Mouse (Mus musculus) 3134 (cell line): ENCODE measurements at regions not wholly inside any gene's neighbourhood (a gene's known extent, or its start where the extent isn't known, plus 50 kb on each side); places are given as distances from the start of the nearest gene placed in this dataset.

Experiments used
- DNase-seq: peaks from one replicate; pipeline ENCODE4 v3.0.0-alpha.2; 2011; ENCODE audit warnings: low spot score; ENCODE audit not compliant: insufficient read length; ENCODE audit errors: extremely low read depth

- no peak for DNase-seq
Observed at GRCm38 (mm10) chr2:8338271-8338670, 828.9 kb upstream of the Celf2 start.

DNA sequence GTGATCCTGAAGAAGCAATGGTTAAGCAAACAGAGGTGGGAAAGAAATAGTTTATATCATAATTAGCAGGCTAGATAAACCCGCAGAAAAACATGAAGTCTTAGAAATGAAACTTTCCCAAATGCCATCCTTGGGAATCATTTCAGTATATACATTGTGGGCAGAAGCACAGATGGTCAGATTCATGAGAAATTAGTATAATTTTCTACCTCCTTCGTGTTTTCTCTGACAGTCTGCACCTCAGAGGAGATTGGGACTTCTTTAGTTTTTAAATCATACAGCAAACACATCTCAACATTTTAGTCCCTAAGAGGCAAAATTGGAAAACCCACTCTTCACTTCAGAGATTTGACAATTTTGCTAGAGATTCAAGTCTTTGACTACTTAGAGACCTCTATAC lies 786.6 kb upstream of the Celf2 start:
- DNase-seq: no peak

DNA sequence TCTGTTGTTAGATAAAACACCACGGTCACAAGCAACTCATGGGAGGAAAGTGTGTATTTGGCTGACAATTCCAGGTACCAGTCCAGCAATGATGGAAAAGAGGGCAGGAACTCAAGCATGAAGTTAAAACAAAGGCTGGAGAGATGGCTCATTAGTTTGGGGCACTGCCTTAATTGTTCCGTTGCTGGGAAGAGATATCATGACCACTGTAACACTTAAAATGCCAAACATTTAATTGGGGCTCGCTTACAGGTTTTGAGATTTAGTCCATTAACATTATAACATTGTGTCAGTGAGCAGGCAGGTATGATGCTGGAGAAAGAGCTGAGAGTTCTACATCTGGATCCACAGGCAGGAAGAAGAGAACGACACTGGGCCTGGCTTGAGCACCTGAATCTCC lies 782.0 kb upstream of the Celf2 start:
- no peak for DNase-seq

DNA sequence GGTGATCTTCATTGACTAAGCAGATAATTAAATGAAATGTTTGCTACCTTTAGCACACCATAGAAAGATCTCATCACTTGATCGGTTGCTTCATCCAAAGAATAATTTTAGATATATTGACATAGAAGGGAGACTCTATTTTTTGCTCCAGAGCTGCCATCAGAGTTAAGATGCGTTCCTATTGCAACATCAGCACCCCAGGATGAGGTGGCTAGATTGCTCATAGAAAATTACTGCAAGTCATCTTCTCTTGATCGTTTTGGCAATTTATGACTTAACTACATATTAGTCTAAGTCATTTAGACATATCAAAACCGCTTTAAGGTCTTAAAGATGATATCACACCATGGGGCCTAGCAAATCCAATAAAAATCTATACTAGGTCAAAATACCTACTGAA lies 778.0 kb upstream of the Celf2 start:
- DNase-seq: no peak

GRCm38 (mm10) chr2:8276127-8276773 lies 766.9 kb upstream of the Celf2 start:
- DNase-seq: peak; percentile 4
